Mouse (Mus musculus): ENCODE results near the gene Cacna1c. TPM values are rescaled to one million over a fixed set of nuclear protein-coding genes. Genes with fewer than 3 reads are reported as not detected.

The Cacna1c gene
- polyA plus RNA-seq, 1 experiment = 1.0 TPM

DNA sequence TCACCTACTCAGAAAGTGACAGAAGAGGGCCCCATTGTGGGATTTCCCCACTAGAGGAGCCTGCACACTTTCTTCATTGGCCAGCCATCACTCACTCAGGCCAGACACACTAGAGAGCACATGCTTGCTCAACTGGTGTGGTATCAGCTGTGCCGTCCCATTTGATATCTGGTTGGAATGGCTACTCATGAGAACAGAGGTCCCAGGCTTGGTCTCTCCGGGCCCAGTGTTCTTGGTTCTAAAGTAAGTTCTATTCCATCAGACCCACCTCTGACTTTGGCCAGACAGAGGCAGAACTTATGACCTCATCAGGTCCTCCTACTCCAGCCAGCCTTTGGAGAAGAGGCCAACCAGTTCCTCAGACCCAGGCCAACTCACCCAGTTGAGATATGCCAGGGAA, 178.0 kb downstream of the Cacna1c start:
- Histone ChIP-seq H3K27me3 (ENCODE audit: control insufficient read depth, insufficient read depth, low read length, poor library complexity, severe bottlenecking) (no peaks in the 10 kb centered on the region), H3K4me3 (ENCODE audit: low read depth, low read length) (no peak overlapping the region), H3K9me3 (replicated peaks; ENCODE audit: control insufficient read depth, insufficient read depth, low read length, poor library complexity, severe bottlenecking) (no peaks in the 10 kb centered on the region), H3K27ac (ENCODE audit: insufficient read depth, low read length) (no peak overlapping the region), H3K4me1 (ENCODE audit: control insufficient read depth, insufficient read depth, low read length) (no peaks in the 10 kb centered on the region), H3K36me3 (ENCODE audit: control insufficient read depth, insufficient read depth, low read length, poor library complexity, severe bottlenecking) (no peaks in the 10 kb centered on the region), H3K9ac (ENCODE audit: low read depth, poor library complexity, severe bottlenecking) (no peak overlapping the region)
- TF ChIP-seq POLR2A (IDR thresholded peaks at IDR 0.05; ENCODE audit: insufficient read depth, low read length) = no peak
- TF ChIP-seq EP300 (IDR thresholded peaks at IDR 0.05; ENCODE audit: insufficient read depth, low read depth, low read length) = no peak
- TF ChIP-seq CTCF (IDR thresholded peaks at IDR 0.05; ENCODE audit: low read depth, low read length) = no peak

- no peak for TF ChIP-seq CTCF (IDR thresholded peaks at IDR 0.05; ENCODE audit: low read depth, low read length)
- Histone ChIP-seq H3K36me3 (ENCODE audit: control insufficient read depth, insufficient read depth, low read length, poor library complexity, severe bottlenecking) (no peaks in the 10 kb centered on the region), H3K27me3 (ENCODE audit: control insufficient read depth, insufficient read depth, low read length, poor library complexity, severe bottlenecking) (no peaks in the 10 kb centered on the region), H3K9ac (ENCODE audit: low read depth, poor library complexity, severe bottlenecking) (no peak overlapping the region), H3K27ac (ENCODE audit: insufficient read depth, low read length) (no peak overlapping the region), H3K4me3 (ENCODE audit: low read depth, low read length) (no peak overlapping the region), H3K9me3 (replicated peaks; ENCODE audit: control insufficient read depth, insufficient read depth, low read length, poor library complexity, severe bottlenecking) (no peaks in the 10 kb centered on the region), H3K4me1 (ENCODE audit: control insufficient read depth, insufficient read depth, low read length) (no peaks in the 10 kb centered on the region)
Measured at GRCm38 (mm10) chr6:119017498-119017897, 178.7 kb downstream of the Cacna1c start.

DNA sequence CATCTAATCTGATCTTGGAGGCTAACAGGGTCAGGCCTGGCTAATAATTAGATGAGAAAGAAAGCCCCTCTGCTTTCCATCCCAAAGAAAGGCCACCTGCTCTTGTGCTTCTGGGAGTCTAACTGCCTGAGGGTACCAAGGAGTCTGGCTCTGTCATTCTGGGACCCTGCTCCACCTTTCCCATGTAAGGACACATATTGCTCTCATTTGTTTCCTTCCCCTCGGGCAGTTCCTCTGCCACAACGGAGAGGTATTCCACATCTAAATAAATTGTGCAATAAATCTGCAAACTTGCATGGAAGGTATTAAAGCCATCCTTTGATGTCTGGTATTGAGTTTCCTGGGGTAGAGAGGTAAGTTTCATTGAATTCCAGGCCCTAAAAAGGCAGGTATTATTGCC, 180.9 kb downstream of the Cacna1c start:
- H3K4me1 ChIP-seq (ENCODE audit: control insufficient read depth, insufficient read depth, low read length) = no peaks in the 10 kb centered on the region

DNA sequence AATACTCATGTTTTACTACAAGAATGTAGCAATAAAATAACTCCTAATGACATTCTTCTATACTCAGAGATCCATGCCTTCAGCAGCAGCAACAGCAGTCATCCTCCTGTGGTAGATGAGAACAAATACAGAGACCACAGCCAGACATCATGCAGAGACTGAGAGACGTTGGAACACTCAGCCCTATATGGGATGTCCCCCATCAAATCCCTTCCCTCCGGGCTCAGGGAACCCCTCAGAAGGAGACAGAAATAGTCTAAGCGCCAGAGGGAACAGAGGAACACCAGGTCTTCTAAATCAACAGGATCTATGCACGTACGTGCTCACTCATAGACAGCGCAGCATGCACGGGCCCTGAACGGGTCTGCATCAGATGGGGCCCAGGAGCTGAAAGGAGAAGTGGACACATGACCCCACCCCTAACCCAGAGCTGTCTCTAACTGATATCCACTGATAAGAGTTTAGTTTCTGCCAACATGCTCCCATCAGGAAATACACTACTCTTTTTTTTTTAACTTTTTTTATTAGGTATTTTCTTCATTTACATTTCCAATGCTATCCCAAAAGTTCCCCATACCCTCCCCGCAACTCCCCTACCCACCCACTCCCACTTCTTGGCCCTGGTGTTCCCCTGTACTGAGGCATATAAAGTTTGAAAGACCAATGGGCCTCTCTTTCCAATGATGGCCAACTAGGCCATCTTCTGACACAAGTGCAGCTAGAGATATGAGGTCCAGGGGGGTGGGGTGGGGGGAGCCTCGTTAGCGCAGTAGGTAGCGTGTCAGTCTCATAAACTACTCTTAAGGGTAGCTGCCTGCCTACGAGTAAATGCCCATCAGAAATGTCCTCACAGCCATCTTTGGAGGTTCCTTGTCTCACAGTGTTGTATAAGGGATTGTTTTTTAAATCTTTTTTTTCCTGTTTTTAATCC, 182.8 kb downstream of the Cacna1c start:
- Histone ChIP-seq H3K27ac (ENCODE audit: insufficient read depth, low read length) (no peak overlapping the region), H3K4me3 (ENCODE audit: low read depth, low read length) (no peak overlapping the region), H3K27me3 (ENCODE audit: control insufficient read depth, insufficient read depth, low read length, poor library complexity, severe bottlenecking) (no peaks in the 10 kb centered on the region), H3K4me1 (ENCODE audit: control insufficient read depth, insufficient read depth, low read length) (no peaks in the 10 kb centered on the region), H3K36me3 (ENCODE audit: control insufficient read depth, insufficient read depth, low read length, poor library complexity, severe bottlenecking) (no peaks in the 10 kb centered on the region), H3K9ac (ENCODE audit: low read depth, poor library complexity, severe bottlenecking) (no peak overlapping the region), H3K9me3 (replicated peaks; ENCODE audit: control insufficient read depth, insufficient read depth, low read length, poor library complexity, severe bottlenecking) (no peaks in the 10 kb centered on the region)
- TF ChIP-seq POLR2A (IDR thresholded peaks at IDR 0.05; ENCODE audit: insufficient read depth, low read length) = no peak
- no peak for TF ChIP-seq CTCF (IDR thresholded peaks at IDR 0.05; ENCODE audit: low read depth, low read length)
- TF ChIP-seq EP300 (IDR thresholded peaks at IDR 0.05; ENCODE audit: insufficient read depth, low read depth, low read length) = no peak

More for the DNA sequence above, 180.9 kb downstream of the Cacna1c start:
- no peaks in the 10 kb centered on the region for H3K9me3 ChIP-seq (replicated peaks; ENCODE audit: control insufficient read depth, insufficient read depth, low read length, poor library complexity, severe bottlenecking)
- no peak for TF ChIP-seq EP300 (IDR thresholded peaks at IDR 0.05; ENCODE audit: insufficient read depth, low read depth, low read length)
- TF ChIP-seq CTCF (IDR thresholded peaks at IDR 0.05; ENCODE audit: low read depth, low read length) = no peak
- no peak overlapping the region for H3K9ac ChIP-seq (ENCODE audit: low read depth, poor library complexity, severe bottlenecking)
- no peaks in the 10 kb centered on the region for H3K36me3 ChIP-seq (ENCODE audit: control insufficient read depth, insufficient read depth, low read length, poor library complexity, severe bottlenecking)
- H3K27ac ChIP-seq (ENCODE audit: insufficient read depth, low read length) = no peak overlapping the region
- H3K27me3 ChIP-seq (ENCODE audit: control insufficient read depth, insufficient read depth, low read length, poor library complexity, severe bottlenecking) = no peaks in the 10 kb centered on the region
- H3K4me3 ChIP-seq (ENCODE audit: low read depth, low read length) = no peak overlapping the region

GRCm38 (mm10) chr6:119010875-119011274, 185.3 kb downstream of the Cacna1c start:
- no peaks in the 10 kb centered on the region for H3K4me1 ChIP-seq (ENCODE audit: control insufficient read depth, insufficient read depth, low read length)
- no peak overlapping the region for H3K27ac ChIP-seq (ENCODE audit: insufficient read depth, low read length)
- H3K4me3 ChIP-seq (ENCODE audit: low read depth, low read length) = no peak overlapping the region
- TF ChIP-seq EP300 (IDR thresholded peaks at IDR 0.05; ENCODE audit: insufficient read depth, low read depth, low read length) (no peak), CTCF (IDR thresholded peaks at IDR 0.05; ENCODE audit: low read depth, low read length) (no peak), POLR2A (IDR thresholded peaks at IDR 0.05; ENCODE audit: insufficient read depth, low read length) (no peak)
- no peak overlapping the region for H3K9ac ChIP-seq (ENCODE audit: low read depth, poor library complexity, severe bottlenecking)
- no peaks in the 10 kb centered on the region for H3K9me3 ChIP-seq (replicated peaks; ENCODE audit: control insufficient read depth, insufficient read depth, low read length, poor library complexity, severe bottlenecking)
- H3K27me3 ChIP-seq (ENCODE audit: control insufficient read depth, insufficient read depth, low read length, poor library complexity, severe bottlenecking) = no peaks in the 10 kb centered on the region
- H3K36me3 ChIP-seq (ENCODE audit: control insufficient read depth, insufficient read depth, low read length, poor library complexity, severe bottlenecking) = no peaks in the 10 kb centered on the region

- no peaks in the 10 kb centered on the region for H3K4me1 ChIP-seq (ENCODE audit: control insufficient read depth, insufficient read depth, low read length)
- TF ChIP-seq POLR2A (IDR thresholded peaks at IDR 0.05; ENCODE audit: insufficient read depth, low read length) (no peak), EP300 (IDR thresholded peaks at IDR 0.05; ENCODE audit: insufficient read depth, low read depth, low read length) (no peak), CTCF (IDR thresholded peaks at IDR 0.05; ENCODE audit: low read depth, low read length) (no peak)
- H3K27ac ChIP-seq (ENCODE audit: insufficient read depth, low read length) = no peak overlapping the region
- H3K9ac ChIP-seq (ENCODE audit: low read depth, poor library complexity, severe bottlenecking) = no peak overlapping the region
- no peaks in the 10 kb centered on the region for H3K27me3 ChIP-seq (ENCODE audit: control insufficient read depth, insufficient read depth, low read length, poor library complexity, severe bottlenecking)
- H3K4me3 ChIP-seq (ENCODE audit: low read depth, low read length) = no peak overlapping the region
- H3K9me3 ChIP-seq (replicated peaks; ENCODE audit: control insufficient read depth, insufficient read depth, low read length, poor library complexity, severe bottlenecking) = no peaks in the 10 kb centered on the region
- H3K36me3 ChIP-seq (ENCODE audit: control insufficient read depth, insufficient read depth, low read length, poor library complexity, severe bottlenecking) = no peaks in the 10 kb centered on the region
Measured at GRCm38 (mm10) chr6:119009526-119009925, 186.7 kb downstream of the Cacna1c start.

Data from ES-Bruce4 (cell line).